Mouse (Mus musculus) left cerebral cortex, adult 11 months (tissue): ENCODE data around the gene Dennd4c.
"Not testable (repeated sequence)": the region's sequence is repeated elsewhere in the genome, so short reads cannot be mapped to it uniquely, and the experiment has no call there.

ENCODE experiments used
- DNase-seq: peaks from one replicate; pipeline ENCODE4 v3.0.0; 2022; ENCODE audit warnings: low spot score

Dennd4c gene

DNA sequence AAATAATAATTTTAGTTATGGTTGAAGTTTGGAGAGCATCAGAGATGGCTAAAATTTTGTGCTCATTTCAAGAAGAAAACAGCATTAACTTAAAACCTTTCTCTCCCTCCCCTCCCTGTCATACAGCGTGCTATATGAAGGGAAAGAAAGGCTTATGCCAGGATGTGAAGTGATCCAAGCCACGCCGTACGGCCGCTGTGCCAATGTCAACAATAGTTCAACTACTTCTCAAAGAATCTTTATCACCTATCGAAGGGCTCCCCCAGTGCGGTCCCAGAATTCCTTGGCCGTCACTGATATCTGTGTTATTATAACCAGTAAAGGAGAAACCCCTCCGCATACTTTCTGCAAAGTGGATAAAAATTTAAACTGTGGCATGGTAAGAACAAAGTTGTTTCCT, 29.2 kb downstream of the Dennd4c start:
- DNase-seq: no peak

DNA sequence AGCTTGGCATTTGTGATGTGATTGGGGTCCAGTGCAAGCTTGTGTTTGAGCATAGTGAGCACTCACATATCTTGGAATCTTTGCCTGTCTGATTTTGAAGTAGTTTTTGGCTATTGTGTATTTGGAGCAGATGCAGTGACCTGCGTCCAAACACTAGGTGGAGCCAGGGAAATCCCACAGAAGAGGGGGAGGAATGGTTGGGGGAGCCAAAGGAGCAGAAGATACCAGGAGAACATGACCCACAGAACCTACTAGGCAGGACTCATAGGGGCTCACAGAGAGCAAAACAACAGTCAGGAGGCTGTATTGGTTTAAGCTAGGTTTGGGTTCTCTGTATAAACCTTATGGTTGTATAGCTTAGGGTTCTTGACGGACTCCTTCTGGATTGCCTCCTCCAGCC, 62.2 kb downstream of the Dennd4c start:
- no peak for DNase-seq

DNA sequence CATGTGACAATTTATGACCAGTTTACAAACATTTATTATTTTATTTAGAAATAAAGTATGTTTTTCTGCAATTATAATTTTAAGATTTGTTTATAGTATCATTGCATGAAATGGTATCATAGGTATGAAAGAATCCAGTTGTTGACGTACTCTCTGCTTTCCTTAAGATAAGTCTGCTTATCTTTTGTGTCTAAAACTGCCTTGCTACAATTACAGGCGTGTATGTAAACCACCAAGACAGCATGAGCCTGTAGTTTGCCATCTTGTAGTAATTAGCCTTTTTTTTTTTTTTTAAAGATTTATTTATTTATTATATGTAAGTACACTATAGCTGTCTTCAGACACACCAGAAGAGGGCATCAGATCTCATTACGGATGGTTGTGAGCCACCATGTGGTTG, 66.5 kb downstream of the Dennd4c start:
- no peak for DNase-seq

DNA sequence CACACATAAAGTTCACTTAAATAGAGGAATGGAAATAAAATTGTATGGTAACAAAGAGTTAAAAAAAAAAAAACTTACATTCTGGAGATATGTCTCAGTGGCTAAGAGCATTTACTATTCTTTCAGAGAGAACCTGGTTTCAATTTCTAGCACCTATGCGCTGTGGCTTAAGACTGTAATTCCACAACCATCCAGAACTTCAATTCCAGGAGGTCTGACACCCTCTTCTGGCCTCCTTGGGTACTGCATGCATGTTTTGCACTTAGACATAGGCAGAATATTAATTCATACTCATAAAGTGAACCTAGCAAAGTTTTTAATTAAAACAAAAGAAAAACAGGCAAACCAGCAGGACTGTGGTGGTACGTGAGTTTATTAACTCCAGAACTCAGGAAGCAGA, 74.8 kb downstream of the Dennd4c start:
- peak; percentile 43 for DNase-seq

DNA sequence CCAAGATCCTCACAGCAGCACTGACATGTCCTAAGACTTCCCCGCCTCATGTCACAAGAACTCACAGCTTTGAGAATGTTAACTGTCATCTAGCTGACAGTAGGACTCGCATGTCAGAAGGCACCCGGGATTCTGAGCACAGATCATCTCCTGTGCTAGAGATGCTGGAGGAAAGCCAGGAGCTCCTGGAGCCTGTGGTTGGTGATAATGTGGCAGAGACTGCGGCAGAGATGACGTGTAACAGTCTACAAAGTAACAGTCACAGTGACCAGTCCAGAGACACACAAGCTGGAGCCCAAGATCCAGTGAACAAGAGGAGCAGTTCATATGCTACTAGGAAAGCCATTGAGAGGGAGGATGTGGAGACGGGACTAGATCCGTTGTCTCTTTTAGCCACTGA, 76.8 kb downstream of the Dennd4c start:
- DNase-seq: no peak

DNA sequence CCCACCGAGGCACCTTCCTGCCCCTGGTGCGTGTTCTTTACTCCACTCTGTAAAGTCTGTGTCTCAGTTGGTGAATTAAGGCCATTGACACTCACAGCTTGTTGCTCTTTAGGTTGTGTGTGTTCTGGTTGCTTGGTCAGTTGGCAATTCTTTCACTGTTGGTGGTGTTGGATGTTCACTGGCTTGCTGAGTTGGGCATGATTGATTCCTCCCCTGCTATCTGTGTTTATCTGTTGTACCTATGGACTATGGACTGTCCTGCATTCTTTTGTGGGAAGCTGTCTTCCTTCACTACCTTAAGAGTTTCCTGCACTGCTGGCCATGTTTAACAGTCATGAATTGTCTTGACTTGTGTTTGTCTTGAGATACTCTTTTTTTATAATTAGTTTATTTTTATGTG, 83.5 kb downstream of the Dennd4c start:
- no peak for DNase-seq

DNA sequence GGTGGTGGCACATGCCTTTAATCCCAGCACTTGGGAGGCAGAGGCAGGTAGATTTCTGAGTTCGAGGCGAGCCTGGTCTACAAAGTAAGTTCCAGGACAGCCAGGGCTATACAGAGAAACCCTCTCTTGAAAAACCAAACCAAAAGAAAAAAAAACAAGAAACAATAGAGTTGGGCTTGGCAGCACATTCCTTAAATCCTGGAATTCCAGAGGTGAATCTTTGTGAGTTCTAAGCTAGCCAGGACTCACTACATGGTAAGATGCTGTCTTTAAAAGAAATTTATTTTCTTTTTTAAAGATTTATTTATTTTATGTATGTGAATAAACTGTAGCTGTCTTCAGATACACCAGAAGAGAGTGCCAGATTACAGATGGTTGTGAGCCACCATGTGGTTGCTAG, 92.8 kb downstream of the Dennd4c start:
- DNase-seq: not testable (repeated sequence)

DNA sequence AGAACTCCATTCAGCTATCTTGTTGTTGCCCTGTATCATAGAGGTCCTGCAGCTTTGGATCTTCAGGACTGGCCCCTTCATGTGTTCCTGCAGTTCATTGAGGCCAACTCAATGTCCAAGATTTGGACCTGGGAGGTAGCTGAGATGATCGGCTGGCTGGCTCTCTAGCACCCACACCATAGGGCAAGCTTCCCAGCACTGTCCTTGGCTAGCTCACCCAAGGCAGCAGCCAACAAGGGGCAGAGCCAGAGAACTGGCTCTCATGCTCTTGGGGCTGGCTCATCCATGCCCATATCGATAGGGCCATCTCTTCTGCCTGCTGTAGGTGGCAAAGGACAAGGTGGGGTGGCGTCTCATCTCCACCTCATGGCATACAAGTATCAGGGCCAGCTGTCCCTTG, 97.0 kb downstream of the Dennd4c start:
- DNase-seq: no peak

DNA sequence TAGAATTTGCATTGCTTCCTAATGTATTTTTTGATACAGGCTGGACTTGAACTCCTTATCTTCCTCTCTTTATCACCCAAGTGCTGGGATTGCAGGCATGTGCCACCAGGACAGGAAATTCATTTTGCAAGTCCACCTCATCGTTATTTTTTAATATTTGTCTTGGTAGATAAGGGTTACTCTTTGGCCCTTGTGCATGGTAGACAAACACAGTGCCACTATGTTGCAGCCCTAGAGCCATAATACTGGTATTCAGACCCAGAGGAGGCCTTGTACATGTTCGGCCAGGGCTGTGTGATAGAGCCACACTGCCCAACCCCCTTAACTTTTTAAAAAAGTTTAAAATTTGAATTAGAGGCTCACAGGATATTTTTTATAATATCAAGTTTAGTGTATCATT, 98.9 kb downstream of the Dennd4c start:
- DNase-seq: no peak

DNA sequence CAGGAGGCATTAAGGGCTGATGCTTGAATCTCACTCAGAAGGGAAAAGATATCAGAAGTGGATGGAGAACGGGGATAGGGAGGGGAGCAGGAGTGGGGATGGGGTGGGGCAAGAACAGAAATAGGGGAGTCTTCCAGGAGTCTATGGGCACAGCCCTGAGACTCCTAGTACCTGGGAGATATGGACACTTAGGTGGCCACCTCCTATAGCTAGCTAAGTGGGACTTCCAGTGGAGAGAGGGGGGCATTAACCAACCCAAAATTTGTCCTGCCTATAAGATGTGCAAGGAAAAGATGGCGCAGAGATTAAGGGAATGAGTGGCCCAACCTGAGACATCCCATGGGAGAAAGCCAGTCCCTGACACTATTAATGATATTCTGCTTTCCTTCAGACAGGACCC, 103.0 kb downstream of the Dennd4c start:
- no peak for DNase-seq

DNA sequence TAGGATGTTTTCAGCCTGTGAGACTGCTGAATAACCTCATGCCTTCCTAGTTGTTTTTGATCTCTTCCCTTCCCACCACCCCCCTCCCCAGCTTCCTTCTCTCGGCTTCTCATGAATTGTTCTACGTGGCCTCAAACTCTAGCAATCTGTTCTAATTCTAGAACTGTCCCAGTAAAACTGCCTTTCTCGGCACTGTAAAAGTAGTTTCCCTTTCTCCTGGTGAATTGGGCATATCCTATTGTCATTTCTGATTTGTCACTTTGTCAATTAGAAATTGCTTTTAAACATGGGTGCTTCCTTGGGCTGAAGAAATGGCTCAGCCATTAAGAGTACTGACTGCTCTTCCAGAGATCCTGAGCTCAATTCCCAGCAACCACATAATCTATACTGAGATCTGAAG, 103.7 kb downstream of the Dennd4c start:
- no peak for DNase-seq

DNA sequence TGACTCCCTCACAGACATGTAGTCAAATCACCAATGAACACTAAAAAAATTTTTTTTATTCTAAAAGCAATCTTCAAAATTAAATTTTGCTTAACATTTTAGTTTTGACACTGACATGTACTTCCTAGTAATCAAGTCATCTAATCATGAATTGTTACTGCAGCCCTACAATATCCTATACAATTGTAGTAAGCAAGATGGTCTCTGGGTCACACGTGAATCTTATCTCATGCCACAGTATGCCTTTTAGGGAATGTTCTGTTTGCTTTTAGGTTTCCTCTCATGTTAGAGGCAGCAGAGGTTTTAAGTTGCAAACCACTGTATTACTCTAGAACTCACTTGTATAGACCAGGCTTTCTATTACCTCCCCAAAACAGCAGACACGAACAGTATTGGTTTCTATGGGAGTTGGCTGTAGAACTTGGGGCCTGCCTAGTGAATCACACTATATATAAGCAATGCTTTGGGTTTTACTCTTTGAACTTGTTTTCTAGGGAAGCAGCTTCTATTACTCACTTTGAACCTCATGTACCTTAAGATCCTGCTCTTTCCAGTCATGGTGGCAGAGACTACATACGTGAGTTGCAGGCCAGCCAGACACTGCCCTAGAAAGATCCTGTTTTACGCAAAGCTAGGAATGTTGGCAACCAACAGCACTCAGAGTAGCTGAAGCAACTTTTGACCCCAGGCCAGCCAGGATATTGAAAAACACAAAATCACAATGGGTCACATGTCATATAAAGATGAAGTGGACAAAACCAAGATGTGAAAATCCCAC, 104.6 kb downstream of the Dennd4c start:
- no peak for DNase-seq

DNA sequence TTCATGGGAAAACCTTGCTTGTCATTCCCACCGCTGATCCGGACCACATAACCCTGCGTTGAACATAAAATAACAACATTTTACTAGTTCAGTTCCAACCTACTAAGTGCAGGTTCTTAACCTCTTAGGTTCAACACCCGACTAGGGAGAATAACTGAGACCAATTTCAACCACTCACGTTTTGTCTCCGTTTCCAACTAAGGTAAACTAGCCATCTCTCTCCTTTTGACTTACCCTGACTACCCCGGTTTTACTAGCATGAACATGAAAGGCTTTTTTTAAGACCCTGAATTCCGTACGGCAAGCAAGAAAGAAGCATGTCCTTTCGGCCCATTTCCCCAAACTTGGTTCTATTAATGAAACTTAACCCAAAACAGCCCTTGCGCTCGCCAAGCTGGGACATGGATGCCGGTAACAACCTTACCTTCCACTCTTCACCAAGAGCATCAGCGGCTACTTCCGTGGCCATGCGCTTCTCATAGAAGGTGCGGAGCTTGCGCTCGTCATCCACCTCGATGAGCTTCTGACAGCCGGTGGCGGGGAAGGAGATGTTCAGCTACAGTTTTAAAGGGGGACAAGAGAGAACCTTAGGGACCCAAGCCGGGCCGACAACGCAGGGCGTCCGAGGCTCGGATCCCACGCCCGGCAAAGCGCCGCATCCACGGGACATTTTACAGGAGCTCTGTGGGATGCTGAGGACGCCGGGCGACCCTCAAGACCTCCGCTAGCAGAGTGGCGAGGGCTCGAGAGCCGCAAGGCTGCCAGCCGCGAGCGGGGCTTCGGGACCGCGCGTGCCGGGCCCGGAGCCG, 108.2 kb downstream of the Dennd4c start:
- DNase-seq: no peak

DNA sequence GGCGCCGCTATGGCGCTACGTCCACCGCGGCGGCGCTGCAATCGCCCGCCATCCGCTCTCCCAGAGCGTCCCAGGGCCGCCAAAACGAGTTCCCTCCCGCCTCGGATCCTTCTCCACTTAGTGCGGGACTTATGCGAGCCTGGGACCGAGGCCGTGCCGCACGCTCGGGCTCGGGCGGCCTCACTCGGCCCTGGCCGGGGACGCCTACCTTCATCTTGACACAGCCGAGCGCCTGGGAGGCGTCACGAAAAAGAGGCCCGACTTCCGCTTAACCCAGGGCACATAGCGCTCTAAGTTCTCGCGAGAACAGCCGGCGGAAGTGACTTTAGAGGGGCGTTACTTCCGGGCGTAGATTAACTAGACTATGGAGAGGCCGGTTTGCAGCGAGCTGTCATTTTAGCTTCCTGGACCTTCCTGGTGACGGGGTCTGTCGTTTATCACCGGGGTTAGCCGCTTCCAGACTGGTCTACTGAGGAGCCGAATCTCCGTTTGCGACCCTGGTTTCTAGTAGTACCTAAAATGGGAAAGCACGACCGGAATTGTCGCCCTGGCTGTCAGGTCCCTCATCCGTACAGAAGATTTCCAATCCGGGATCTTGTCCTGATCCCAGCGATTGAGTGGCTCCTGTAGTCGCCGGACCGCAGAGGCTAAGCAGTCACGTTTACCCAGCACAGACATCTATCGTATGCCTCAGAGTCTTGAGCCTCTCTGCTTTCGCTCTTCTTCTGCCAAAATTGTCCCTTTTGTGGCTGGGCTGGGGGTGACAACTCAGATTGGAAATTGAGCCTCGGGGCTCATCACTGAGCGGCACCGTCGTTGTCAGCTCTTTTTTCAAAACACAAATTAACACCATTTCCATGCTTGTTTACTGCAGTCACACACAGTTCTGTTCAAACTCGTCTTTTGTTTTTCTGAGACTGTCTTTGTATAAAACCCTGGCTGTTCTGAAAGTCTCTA, 109.0 kb downstream of the Dennd4c start, which contains the start of gene Rps6:
TSS of gene Rps6 (minus strand) at position 300 of the 957 bp plus-strand sequence.
- peak; percentile 92 for DNase-seq

DNA sequence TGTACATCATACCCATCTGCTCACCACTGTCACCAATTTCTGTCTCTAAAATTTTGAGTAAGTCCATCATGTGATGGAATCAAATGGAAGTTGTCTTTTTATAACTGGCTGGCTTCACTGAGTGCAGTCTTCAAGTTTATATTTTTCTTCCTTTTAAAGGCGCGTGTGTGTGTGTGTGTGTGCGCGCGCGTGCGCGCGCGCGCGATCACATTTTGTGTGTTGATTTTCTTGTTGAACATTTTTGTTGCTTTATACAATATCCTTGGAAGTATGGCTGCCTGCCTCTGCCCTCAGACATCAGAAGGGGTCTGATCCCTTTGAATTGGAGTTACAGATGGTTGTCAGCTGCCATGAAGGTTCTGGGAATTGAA, 109.7 kb downstream of the Dennd4c start:
- no peak for DNase-seq

DNA sequence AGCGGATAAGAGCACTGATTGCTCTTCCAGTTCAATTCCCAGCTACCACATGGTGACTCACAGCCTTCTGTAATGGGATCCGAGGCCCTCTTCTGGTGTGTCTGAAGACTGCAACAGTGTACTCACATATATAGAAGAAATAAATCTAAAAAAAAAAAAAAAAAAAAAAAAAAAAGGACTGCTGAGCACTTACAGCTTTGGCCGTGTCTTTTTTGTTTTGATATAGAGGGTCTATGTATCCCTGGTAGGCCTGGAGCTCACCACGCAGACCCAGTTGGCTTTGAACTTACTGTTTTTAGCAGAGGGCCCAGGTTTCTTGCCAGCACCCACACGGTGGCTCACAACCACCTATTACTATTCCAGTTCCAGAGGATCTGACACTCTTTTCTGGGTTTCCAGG, 115.7 kb downstream of the Dennd4c start:
- no peak for DNase-seq

DNA sequence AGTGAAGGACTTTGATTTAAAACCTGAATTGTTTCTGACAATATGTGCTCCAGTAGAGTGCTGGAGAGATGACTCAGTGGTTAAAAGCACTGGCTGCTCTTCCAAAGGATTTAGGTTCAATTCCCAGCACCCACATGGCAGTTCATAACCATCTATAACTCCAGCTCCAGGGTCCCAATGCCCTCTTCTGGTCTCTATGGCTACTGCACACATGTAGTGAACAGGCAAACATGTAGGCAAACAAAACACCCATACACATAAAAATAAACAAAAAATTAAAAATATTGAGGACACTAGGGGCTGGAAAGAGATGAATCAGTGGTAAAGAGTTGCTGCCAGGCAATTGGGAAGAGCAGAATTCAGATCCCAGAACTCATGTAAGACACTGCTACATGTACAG, 123.6 kb downstream of the Dennd4c start:
- no peak for DNase-seq

DNA sequence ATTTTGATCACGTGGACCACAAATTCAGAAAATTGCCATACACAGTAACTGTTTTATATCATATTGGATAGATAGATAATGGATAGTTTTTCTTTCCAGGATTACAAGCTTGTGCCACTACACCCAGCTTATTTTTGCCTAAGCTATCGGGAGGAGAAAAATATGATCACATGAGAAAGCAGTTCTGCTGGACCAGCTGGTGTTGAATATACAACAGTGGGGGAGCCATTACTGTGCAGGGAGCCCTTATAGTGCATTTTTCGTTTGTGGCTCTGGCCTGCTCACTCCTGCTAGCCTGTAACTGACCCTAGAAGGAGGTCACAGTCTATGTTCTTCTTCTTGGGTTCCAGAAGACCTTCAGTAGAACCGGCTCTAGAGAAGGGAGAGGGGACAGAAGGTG, 124.7 kb downstream of the Dennd4c start:
- DNase-seq: no peak

DNA sequence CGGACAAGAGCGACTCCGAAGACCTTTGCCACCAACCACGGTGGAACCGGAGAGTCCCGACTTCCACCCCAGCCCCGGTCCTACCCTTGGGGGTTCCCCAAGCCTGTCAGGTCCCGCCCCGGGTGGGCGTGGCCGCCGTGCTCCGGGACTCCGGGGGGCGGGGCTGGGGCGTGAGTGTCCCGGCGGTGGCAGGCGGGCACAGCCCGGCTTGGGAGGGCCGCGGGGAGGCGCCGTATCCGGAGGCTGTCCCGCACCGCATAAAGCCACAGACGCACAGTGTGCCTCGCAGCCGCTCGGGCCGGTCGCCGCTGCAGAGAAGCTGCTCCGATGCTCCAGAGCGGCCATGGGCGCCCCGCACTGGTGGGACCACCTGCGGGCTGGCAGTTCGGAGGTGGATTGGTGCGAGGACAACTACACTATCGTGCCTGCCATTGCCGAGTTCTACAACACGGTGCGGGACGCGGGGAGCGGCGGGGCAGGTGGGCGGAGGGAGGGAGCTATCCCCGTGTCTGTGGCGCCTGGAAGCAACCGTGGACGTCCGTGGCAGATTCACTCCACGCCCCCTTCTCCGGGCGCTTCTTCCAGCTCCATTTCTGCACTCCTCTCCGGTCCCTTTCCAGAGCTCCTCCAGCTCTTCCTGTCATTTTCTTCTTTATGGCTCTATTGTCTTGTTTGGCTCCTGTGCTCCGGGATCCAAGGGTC, 125.9 kb downstream of the Dennd4c start, which contains the start of gene Acer2:
TSS of gene Acer2 (plus strand) at position 251 of the 702 bp plus-strand sequence.
- DNase-seq: peak; percentile 77

DNA sequence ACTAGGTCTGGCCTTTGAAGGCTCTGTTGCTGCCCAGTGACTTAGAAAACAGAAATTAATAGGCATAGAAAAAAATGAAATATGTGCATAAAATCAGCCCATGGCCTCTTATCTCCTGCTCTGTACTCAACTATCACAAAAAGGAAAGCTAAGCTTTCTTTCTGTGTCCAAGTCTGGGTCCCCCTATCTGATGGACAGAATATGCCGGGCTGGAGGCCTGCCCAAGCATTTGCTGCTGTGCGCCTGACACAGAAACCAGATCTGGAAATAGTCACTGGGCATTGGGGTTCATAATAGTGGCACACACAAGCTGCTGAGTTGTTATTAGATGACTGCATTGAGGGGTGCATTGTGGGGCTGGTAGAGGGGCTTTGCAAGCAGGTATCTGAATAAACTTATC, 131.1 kb downstream of the Dennd4c start:
- no peak for DNase-seq

DNA sequence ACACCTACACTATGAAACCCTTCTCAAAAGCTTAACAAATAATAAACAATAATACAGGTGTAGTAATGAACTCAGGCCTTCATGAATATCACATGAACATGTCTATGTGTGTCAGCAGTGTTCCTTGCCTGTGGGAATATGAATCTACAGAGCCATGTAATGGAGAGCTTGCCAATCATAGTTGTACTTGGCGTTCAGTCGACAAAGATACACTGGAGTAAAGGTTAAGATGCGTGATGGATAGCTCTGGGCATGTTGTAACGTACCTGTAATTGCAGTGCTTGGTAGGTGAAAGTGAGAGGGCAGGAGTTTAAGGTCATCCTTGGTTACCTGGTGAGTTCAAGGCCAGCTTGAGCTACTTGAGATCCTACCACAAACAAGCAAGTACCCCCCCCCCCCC, 132.8 kb downstream of the Dennd4c start:
- DNase-seq: no peak

DNA sequence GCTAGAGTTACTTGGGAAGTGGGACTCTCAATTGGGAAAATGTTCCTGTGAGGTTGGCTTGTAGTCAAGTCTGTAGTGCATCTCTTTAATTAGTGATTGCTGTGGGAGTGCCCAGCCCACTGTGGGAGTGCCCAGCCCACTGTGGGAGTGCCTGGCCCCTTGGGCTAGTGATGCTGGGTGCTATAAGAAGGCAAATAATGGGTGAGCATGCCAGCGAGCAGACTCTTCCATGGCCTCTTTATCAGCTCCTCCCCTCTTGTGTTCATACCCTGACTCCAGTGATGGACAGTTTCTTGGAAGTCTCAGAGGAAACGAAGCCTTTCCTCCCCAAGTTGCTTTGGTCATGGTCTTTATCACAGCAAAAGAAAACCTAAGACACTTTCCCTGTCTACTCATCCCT, 134.1 kb downstream of the Dennd4c start:
- no peak for DNase-seq
